Mouse (Mus musculus): ENCODE data around the gene Fam228b. TPM values are rescaled to one million over a fixed set of nuclear protein-coding genes. Genes with fewer than 3 reads are reported as not detected.
A peak's percentile ranks its signal among the peaks of the same experiment; 100 is the strongest.

Gene Fam228b
- total RNA-seq (2014; fragmentation: Nextera tagmentation) (not detected in 2 replicates), total RNA-seq (2017) (0.17 and 0.76 TPM in 2 replicates), polyA plus RNA-seq (2012) (not detected in 2 replicates)

DNA sequence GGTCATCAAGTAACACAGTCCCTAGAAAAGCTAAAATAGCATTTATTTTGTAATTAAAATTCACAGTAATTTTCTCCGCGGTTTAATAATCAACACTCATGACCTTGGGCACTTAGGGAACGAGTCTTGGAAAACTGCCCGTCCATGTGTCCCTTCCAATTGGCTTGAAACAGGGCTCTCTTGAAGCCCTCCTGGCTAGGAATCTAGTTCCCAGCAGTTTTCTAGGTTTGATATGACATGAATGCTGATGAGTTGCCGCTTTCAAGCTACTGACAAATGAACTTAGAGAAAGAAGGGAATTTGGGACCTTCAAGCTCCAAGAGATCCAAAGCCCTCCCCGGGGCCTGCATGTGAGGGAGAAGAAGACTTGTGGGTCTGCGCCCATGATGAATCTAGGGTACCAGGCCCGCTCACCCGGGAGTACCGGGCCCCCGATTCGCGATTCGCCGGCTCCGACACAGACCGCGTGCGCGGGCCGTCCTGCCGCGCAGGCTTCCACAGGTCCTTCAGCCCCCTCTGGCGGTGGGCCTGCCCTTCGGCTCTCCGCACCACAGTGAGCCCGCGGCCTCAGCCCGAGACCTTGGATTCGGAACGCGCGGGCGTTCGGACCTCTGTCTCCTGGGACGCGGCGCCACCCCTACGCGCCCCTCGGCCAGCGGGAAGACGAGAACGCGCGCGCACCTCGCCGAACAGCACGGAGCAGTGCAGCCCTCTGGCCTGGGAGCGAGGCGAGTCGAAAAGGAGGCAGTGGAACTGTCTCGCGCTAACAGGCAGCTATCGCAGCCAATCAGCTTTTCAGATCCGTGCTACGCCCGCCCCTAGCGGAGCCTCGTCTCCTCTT is at the start of gene Fam228b, which contains the start of gene Pfn4:
Fam228b (minus strand) TSS at position 776 of the 841 bp plus-strand sequence.
Pfn4 (plus strand) TSS at position 531 of the 841 bp plus-strand sequence.
- DNase-seq (ENCODE audit: low spot score), result no peak
- TF ChIP-seq TAL1 (conservative IDR thresholded peaks at IDR 0.05; ENCODE audit: low read depth, low read length) (no peak), GATA2 (IDR thresholded peaks at IDR 0.05; ENCODE audit: borderline replicate concordance, low read depth, low read length) (no peak), GATA1 (IDR thresholded peaks at IDR 0.05; ENCODE audit: borderline replicate concordance, low read length) (no peak), POLR2AphosphoS5 (IDR thresholded peaks at IDR 0.05; ENCODE audit: insufficient replicate concordance, low read depth, low read length) (no peak), CTCF (IDR thresholded peaks at IDR 0.05; ENCODE audit: low read depth, low read length) (no peak)
- H3K9me3 ChIP-seq (replicated peaks), result peaks cover 9% of the 10 kb centered on the region
- H3K27me3 ChIP-seq (ENCODE audit: insufficient read depth, low read length), result peaks cover 7% of the 10 kb centered on the region
- peak within 1 kb of the TSS; percentile 19; the same call in 1 of the 2 replicates for H3K4me3 ChIP-seq (ENCODE audit: low read depth, low read length)
- no peak for ATAC-seq (ENCODE audit: extremely low read depth, insufficient number of reproducible peaks, low FRiP score, poor library complexity, severe bottlenecking)
- no peaks in the 10 kb centered on the region for H3K36me3 ChIP-seq (replicated peaks)
- H3K4me1 ChIP-seq (ENCODE audit: insufficient read depth, low read depth, low read length), result no peaks in the 10 kb centered on the region

- Histone ChIP-seq H3K27me3 (ENCODE audit: insufficient read depth, low read length) (peaks cover 13% of the 10 kb centered on the region), H3K4me1 (ENCODE audit: insufficient read depth, low read depth, low read length) (peaks cover 23% of the 10 kb centered on the region), H3K4me3 (ENCODE audit: low read depth, low read length) (peak within 1 kb of the TSS; percentile 89), H3K36me3 (replicated peaks) (peaks cover 35% of the 10 kb centered on the region), H3K9me3 (replicated peaks) (no peaks in the 10 kb centered on the region)
- ATAC-seq (ENCODE audit: extremely low read depth, insufficient number of reproducible peaks, low FRiP score, poor library complexity, severe bottlenecking), result peak; percentile 97
- peak; percentile 89 for DNase-seq (ENCODE audit: low spot score)
- TF ChIP-seq CTCF (IDR thresholded peaks at IDR 0.05; ENCODE audit: low read depth, low read length), result no peak
These were observed 48.5 kb upstream of the Fam228b start, which contains the start of gene Sf3b6 for GRCm38 (mm10) chr12:4817361-4818101. Gene Sf3b6, plus strand, starts transcription at chr12:4817544.

- Histone ChIP-seq H3K27me3 (ENCODE audit: insufficient read depth, low read length) (peaks cover 16% of the 10 kb centered on the region), H3K36me3 (replicated peaks) (peaks cover 28% of the 10 kb centered on the region), H3K4me3 (ENCODE audit: low read depth, low read length) (peak overlapping the region; percentile 89), H3K4me1 (ENCODE audit: insufficient read depth, low read depth, low read length) (peaks cover 23% of the 10 kb centered on the region), H3K9me3 (replicated peaks) (no peaks in the 10 kb centered on the region)
- peak; percentile 28 for DNase-seq (ENCODE audit: low spot score)
- no peak for TF ChIP-seq POLR2AphosphoS5 (IDR thresholded peaks at IDR 0.05; ENCODE audit: insufficient replicate concordance, low read depth, low read length)
- no peak for TF ChIP-seq GATA2 (IDR thresholded peaks at IDR 0.05; ENCODE audit: borderline replicate concordance, low read depth, low read length)
- TF ChIP-seq CTCF (IDR thresholded peaks at IDR 0.05; ENCODE audit: low read depth, low read length), result no peak
- TF ChIP-seq GATA1 (IDR thresholded peaks at IDR 0.05; ENCODE audit: borderline replicate concordance, low read length), result no peak
- no peak for TF ChIP-seq TAL1 (conservative IDR thresholded peaks at IDR 0.05; ENCODE audit: low read depth, low read length)
- ATAC-seq (ENCODE audit: extremely low read depth, insufficient number of reproducible peaks, low FRiP score, poor library complexity, severe bottlenecking), result 0 out of 2 replicates have a peak, but pooled peaks have one; percentile 6
These were observed 47.8 kb upstream of the Fam228b start for GRCm38 (mm10) chr12:4816680-4817360.

GRCm38 (mm10) chr12:4813636-4814035 is 44.6 kb upstream of the Fam228b start:
- peaks cover 26% of the 10 kb centered on the region for H3K27me3 ChIP-seq (ENCODE audit: insufficient read depth, low read length)
- no peaks in the 10 kb centered on the region for H3K9me3 ChIP-seq (replicated peaks)
- peaks cover 14% of the 10 kb centered on the region for H3K4me1 ChIP-seq (ENCODE audit: insufficient read depth, low read depth, low read length)
- no peaks in the 10 kb centered on the region for H3K36me3 ChIP-seq (replicated peaks)
- H3K4me3 ChIP-seq (ENCODE audit: low read depth, low read length), result no peak overlapping the region
- no peak for DNase-seq (ENCODE audit: low spot score)
- TF ChIP-seq CTCF (IDR thresholded peaks at IDR 0.05; ENCODE audit: low read depth, low read length), result no peak
- no peak for TF ChIP-seq POLR2AphosphoS5 (IDR thresholded peaks at IDR 0.05; ENCODE audit: insufficient replicate concordance, low read depth, low read length)
- no peak for TF ChIP-seq GATA2 (IDR thresholded peaks at IDR 0.05; ENCODE audit: borderline replicate concordance, low read depth, low read length)
- TF ChIP-seq GATA1 (IDR thresholded peaks at IDR 0.05; ENCODE audit: borderline replicate concordance, low read length), result no peak
- TF ChIP-seq TAL1 (conservative IDR thresholded peaks at IDR 0.05; ENCODE audit: low read depth, low read length), result no peak
- no peak for ATAC-seq (ENCODE audit: extremely low read depth, insufficient number of reproducible peaks, low FRiP score, poor library complexity, severe bottlenecking)

- DNase-seq (ENCODE audit: low spot score), result no peak
- Histone ChIP-seq H3K27me3 (ENCODE audit: insufficient read depth, low read length) (peaks cover 26% of the 10 kb centered on the region), H3K4me1 (ENCODE audit: insufficient read depth, low read depth, low read length) (peaks cover 4% of the 10 kb centered on the region), H3K36me3 (replicated peaks) (no peaks in the 10 kb centered on the region), H3K4me3 (ENCODE audit: low read depth, low read length) (no peak overlapping the region), H3K9me3 (replicated peaks) (no peaks in the 10 kb centered on the region)
- no peak for TF ChIP-seq TAL1 (conservative IDR thresholded peaks at IDR 0.05; ENCODE audit: low read depth, low read length)
- no peak for TF ChIP-seq POLR2AphosphoS5 (IDR thresholded peaks at IDR 0.05; ENCODE audit: insufficient replicate concordance, low read depth, low read length)
- TF ChIP-seq CTCF (IDR thresholded peaks at IDR 0.05; ENCODE audit: low read depth, low read length), result no peak
- no peak for TF ChIP-seq GATA2 (IDR thresholded peaks at IDR 0.05; ENCODE audit: borderline replicate concordance, low read depth, low read length)
- TF ChIP-seq GATA1 (IDR thresholded peaks at IDR 0.05; ENCODE audit: borderline replicate concordance, low read length), result no peak
- no peak for ATAC-seq (ENCODE audit: extremely low read depth, insufficient number of reproducible peaks, low FRiP score, poor library complexity, severe bottlenecking)
These were observed 42.6 kb upstream of the Fam228b start for GRCm38 (mm10) chr12:4811705-4812104.
